Mouse (Mus musculus) heart, embryonic 14.5 days (tissue): ENCODE results near the gene Trmt10c. TPM values are rescaled to one million over a fixed set of nuclear protein-coding genes. Genes with fewer than 3 reads are reported as not detected.

ENCODE experiments used
- ATAC-seq: fragments of 200-750 bp; cut with Nextera tagmentation; 2 replicates; pipeline ENCODE4 v1.8.0; 2017; ENCODE audit warnings: low read depth, moderate TSS enrichment; ENCODE audit not compliant: insufficient number of reproducible peaks, insufficient read depth, low FRiP score
- H3K27ac ChIP-seq, 2 experiments: fragments of 200-500 bp in 1 of 2; fragments of 300-500 bp in 1 of 2; sonication (generic) in 1 of 2; replicated peaks in 1 of 2; 2 replicates each; pipeline ENCODE4 v1.5.1; 2012 to 2014; ENCODE audit warnings: low read depth in 2 of 2, low read length in 2 of 2, control low read depth in 1 of 2, mild to moderate bottlenecking in 1 of 2, mixed read lengths in 1 of 2; ENCODE audit not compliant: control insufficient read depth in 1 of 2, insufficient read depth in 1 of 2
- H3K27me3 ChIP-seq: fragments of 300-500 bp; sonication (generic); 2 replicates; pipeline ENCODE4 v1.6.1; 2014; ENCODE audit warnings: mild to moderate bottlenecking, low read length, control low read depth; ENCODE audit not compliant: control insufficient read depth, insufficient read depth
- H3K36me3 ChIP-seq: fragments of 300-500 bp; sonication (generic); 2 replicates; pipeline ENCODE4 v1.6.1; 2014; ENCODE audit warnings: mild to moderate bottlenecking, control low read depth, low read length, mixed read lengths; ENCODE audit not compliant: control insufficient read depth, insufficient read depth
- H3K4me1 ChIP-seq, 2 experiments: fragments of 200-500 bp in 1 of 2; fragments of 300-500 bp in 1 of 2; sonication (generic) in 1 of 2; 2 replicates each; pipeline ENCODE4 v1.6.1; 2012 to 2014; ENCODE audit warnings: low read length in 2 of 2, control low read depth in 1 of 2, mixed read lengths in 1 of 2; ENCODE audit not compliant: control insufficient read depth in 2 of 2, insufficient read depth in 2 of 2
- H3K4me2 ChIP-seq: fragments of 300-500 bp; sonication (generic); 2 replicates; pipeline ENCODE4 v1.6.1; 2014; ENCODE audit warnings: mild to moderate bottlenecking, low read length
- H3K4me3 ChIP-seq, 2 experiments: fragments of 200-500 bp in 1 of 2; fragments of 300-500 bp in 1 of 2; sonication (generic) in 1 of 2; 2 replicates each; pipeline ENCODE4 v1.5.1; 2012 to 2014; ENCODE audit warnings: low read length in 2 of 2, mild to moderate bottlenecking in 2 of 2, control low read depth in 1 of 2, low read depth in 1 of 2, moderate library complexity in 1 of 2; ENCODE audit not compliant: control insufficient read depth in 1 of 2, insufficient read depth in 1 of 2
- H3K9ac ChIP-seq: fragments of 300-500 bp; sonication (generic); 2 replicates; pipeline ENCODE4 v1.6.1; 2014; ENCODE audit warnings: mild to moderate bottlenecking, low read length
- H3K9me3 ChIP-seq: fragments of 300-500 bp; sonication (generic); 2 replicates; pipeline ENCODE4 v1.6.1; 2016; ENCODE audit warnings: low read length, control low read depth; ENCODE audit not compliant: control insufficient read depth
- WGBS: fragments of 180-500 bp; shearing (Covaris S2); extraction: QIAGEN DNeasy Blood & Tissue Kit; methylation state at CpG from one replicate; pipeline ENCODE4 v1.1.7; 2014; 5-methylcytosine and 5-hydroxymethylcytosine counted together
- polyA plus RNA-seq: library from polyadenylated mRNA; unstranded; fragments of >200 nt; fragmentation: Nextera tagmentation; extraction: Ambion mirVana; gene quantifications from 2 replicates; pipeline ENCODE4 v1.2.1, GENCODE M21; 2014

The Trmt10c gene
- polyA plus RNA-seq, 1 experiment from 2014 or later: 21.1 TPM

- 52% methylated on average over 6 of the region's 6 CpGs for WGBS
- peaks cover 37% of the 10 kb centered on the region for H3K36me3 ChIP-seq
- no peaks in the 10 kb centered on the region for H3K27me3 ChIP-seq
- H3K4me3 ChIP-seq: peak overlapping the region in 1 of 2 experiments; percentile 71; a peak in 3 of 4 replicates
- no peak overlapping the region for H3K27ac ChIP-seq
- ATAC-seq: no peak
- H3K9ac ChIP-seq: peak overlapping the region; percentile 86
- H3K4me1 ChIP-seq: peaks cover 0 to 8% of the 10 kb centered on the region in 2 experiments; a peak in 3 of 4 replicates
- H3K9me3 ChIP-seq: no peaks in the 10 kb centered on the region
- peak overlapping the region; percentile 82 for H3K4me2 ChIP-seq
These were observed 1.1 kb downstream of the Trmt10c start for GRCm38 (mm10) chr16:56036501-56036900.

GRCm38 (mm10) chr16:56034566-56034965 lies 3.1 kb downstream of the Trmt10c start:
- no peak overlapping the region for H3K4me2 ChIP-seq
- H3K27ac ChIP-seq: no peak overlapping the region
- no peaks in the 10 kb centered on the region for H3K27me3 ChIP-seq
- no peak overlapping the region for H3K9ac ChIP-seq
- ATAC-seq: no peak
- H3K36me3 ChIP-seq: peaks cover 38% of the 10 kb centered on the region
- no peak overlapping the region for H3K4me3 ChIP-seq
- peaks cover 0 to 15% of the 10 kb centered on the region in 2 experiments; a peak in 3 of 4 replicates for H3K4me1 ChIP-seq
- WGBS: 96% methylated on average over 6 of the region's 6 CpGs
- H3K9me3 ChIP-seq: no peaks in the 10 kb centered on the region

- peak within 1 kb of the TSS; percentile 83 to 93 for H3K27ac ChIP-seq
- under 1% methylated on average over 39 of the region's 39 CpGs for WGBS
- H3K36me3 ChIP-seq: peaks cover 45% of the 10 kb centered on the region
- peak within 1 kb of the TSS; percentile 78 for H3K4me2 ChIP-seq
- H3K4me3 ChIP-seq: peak within 1 kb of the TSS; percentile 93 to 98
- H3K27me3 ChIP-seq: no peaks in the 10 kb centered on the region
- H3K9me3 ChIP-seq: no peaks in the 10 kb centered on the region
- peak within 1 kb of the TSS; percentile 98 for H3K9ac ChIP-seq
- peaks cover 0 to 18% of the 10 kb centered on the region in 2 experiments; a peak in 3 of 4 replicates for H3K4me1 ChIP-seq
- peak; percentile 99 for ATAC-seq
These were observed 7.9 kb downstream of the Trmt10c start, which contains the start of gene Pcnp for GRCm38 (mm10) chr16:56029661-56030082. TSS of gene Pcnp (minus strand) at chr16:56029739.

GRCm38 (mm10) chr16:56028722-56029551 lies 8.7 kb downstream of the Trmt10c start:
- peak; percentile 75 for ATAC-seq
- H3K4me1 ChIP-seq: peaks cover 0 to 18% of the 10 kb centered on the region in 2 experiments; a peak in 3 of 4 replicates
- H3K9ac ChIP-seq: peak overlapping the region; percentile 98
- peaks cover 43% of the 10 kb centered on the region for H3K36me3 ChIP-seq
- H3K4me2 ChIP-seq: peak overlapping the region; percentile 78
- WGBS: under 1% methylated on average over 62 of the region's 62 CpGs
- H3K27ac ChIP-seq: peak overlapping the region; percentile 83 to 93
- H3K9me3 ChIP-seq: no peaks in the 10 kb centered on the region
- H3K4me3 ChIP-seq: peak overlapping the region; percentile 93 to 98
- H3K27me3 ChIP-seq: no peaks in the 10 kb centered on the region

GRCm38 (mm10) chr16:56027854-56028629 lies 9.6 kb downstream of the Trmt10c start:
- Histone ChIP-seq H3K4me3 (peak overlapping the region; percentile 93 to 98; a peak in 3 of 4 replicates), H3K9me3 (no peaks in the 10 kb centered on the region), H3K9ac (peak overlapping the region; percentile 98), H3K36me3 (peaks cover 37% of the 10 kb centered on the region), H3K27me3 (no peaks in the 10 kb centered on the region), H3K4me2 (peak overlapping the region; percentile 78), H3K27ac (0 out of 4 replicates have a peak overlapping the region, but pooled peaks of 1 of the 2 experiments have one; percentile 93), H3K4me1 (peaks cover 0 to 18% of the 10 kb centered on the region in 2 experiments; a peak in 3 of 4 replicates)
- no peak for ATAC-seq
- WGBS: 32% methylated on average over 12 of the region's 12 CpGs

GRCm38 (mm10) chr16:56019660-56020059 lies 18.0 kb downstream of the Trmt10c start:
- Histone ChIP-seq H3K27ac (no peak overlapping the region), H3K36me3 (peaks cover 67% of the 10 kb centered on the region), H3K4me1 (no peaks in the 10 kb centered on the region), H3K9ac (no peak overlapping the region), H3K4me2 (no peak overlapping the region), H3K9me3 (no peaks in the 10 kb centered on the region), H3K27me3 (no peaks in the 10 kb centered on the region), H3K4me3 (no peak overlapping the region)
- ATAC-seq: no peak
- WGBS: 93% methylated on average over 7 of the region's 7 CpGs

- 0 out of 2 replicates have a peak, but pooled peaks cover 2% of the 10 kb centered on the region for H3K9me3 ChIP-seq
- no peak overlapping the region for H3K4me2 ChIP-seq
- H3K9ac ChIP-seq: no peak overlapping the region
- H3K27ac ChIP-seq: no peak overlapping the region
- no peaks in the 10 kb centered on the region for H3K27me3 ChIP-seq
- peaks cover 46% of the 10 kb centered on the region for H3K36me3 ChIP-seq
- H3K4me3 ChIP-seq: no peak overlapping the region
- WGBS: 85% methylated on average over 7 of the region's 7 CpGs
- ATAC-seq: no peak
- H3K4me1 ChIP-seq: no peaks in the 10 kb centered on the region
These were observed 23.5 kb downstream of the Trmt10c start for GRCm38 (mm10) chr16:56014076-56014475.
